Mouse (Mus musculus): ENCODE data around the gene Gk5. TPM values are rescaled to one million over a fixed set of nuclear protein-coding genes. Genes with fewer than 3 reads are reported as not detected.

Gk5 gene
- total and polyA plus RNA-seq, 3 experiments = 2.0 to 2.4 (median 2.2) TPM

DNA sequence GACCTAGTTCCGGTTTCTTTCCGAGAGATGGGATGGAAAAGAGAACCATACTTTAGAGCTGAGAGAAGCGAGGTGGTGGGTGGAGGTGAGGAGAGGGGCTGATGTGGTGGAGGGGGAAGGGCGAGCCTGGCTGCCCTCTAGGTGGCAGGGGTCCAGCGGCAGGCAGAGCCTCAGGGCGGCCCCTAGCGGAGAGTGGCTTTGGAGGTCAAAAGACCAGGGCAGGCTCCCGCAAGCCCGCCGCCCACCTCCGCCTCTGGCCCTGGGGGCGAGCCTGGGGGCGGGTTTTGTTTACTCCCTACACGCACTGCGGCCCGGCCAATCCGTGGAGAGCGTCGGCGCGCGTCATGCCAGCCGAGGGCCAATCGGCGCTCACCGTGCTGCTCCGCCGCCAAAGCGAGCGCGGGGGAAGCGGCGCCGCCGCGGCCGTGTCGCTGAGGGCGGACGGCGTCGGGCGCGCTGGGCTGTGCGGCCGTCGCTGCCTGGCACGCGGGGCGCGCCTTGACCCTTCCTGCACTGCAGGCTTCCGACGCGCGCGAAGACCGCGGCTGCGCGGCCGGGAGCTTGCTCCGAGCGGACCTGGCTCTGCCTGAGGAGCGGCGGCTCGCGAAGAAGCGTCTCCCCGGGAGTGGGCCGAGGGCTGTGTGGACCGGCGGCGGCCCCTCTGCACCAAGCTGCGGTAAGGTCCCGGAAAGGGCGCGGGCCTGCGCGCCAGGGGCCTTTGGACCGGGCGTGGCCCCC, 76.9 kb downstream of the Gk5 start, which contains the start of gene Tfdp2 (continued):
- TF ChIP-seq MAX (IDR thresholded peaks at IDR 0.05; ENCODE audit: low read length) = peak; percentile 73

DNA sequence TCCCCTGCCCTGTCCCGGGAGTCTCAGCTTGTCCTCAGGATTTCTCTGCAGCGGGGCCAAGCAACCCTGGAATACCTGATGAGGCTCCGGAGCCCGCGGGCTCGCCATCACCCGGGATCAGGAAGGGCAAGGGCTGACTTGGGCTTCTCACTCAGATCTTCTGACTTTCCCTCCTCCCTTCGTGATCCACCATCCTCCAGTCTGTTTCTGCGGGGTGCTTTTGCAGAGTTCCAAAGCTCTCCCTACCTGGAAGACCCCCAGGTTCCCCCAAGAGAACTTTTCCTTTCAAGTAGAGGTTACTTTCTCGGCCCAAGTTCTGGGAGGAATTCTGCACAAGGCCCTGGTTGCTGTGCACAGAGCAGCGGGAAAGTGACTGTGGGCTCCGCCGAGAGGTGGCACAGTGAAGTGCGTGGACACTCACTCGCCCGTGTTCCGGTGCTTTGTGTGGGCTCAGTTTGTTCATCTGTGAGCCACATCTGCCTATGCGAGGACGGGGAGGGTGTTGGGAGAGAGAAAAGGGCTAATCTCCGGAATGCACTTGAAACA, 77.5 kb downstream of the Gk5 start:
- Histone ChIP-seq H3K27me3 (replicated peaks) (peaks cover 7% of the 10 kb centered on the region), H3K9ac (ENCODE audit: insufficient read depth, low read depth) (peak overlapping the region; percentile 59), H3K4me2 (ENCODE audit: insufficient read depth, low read depth, poor library complexity, severe bottlenecking) (peak overlapping the region; percentile 59), H3K4me1 (ENCODE audit: control insufficient read depth in 1 of 2, insufficient read depth in 2 of 2) (peaks cover 5 to 13% of the 10 kb centered on the region in 2 experiments; a peak in 2 of 4 replicates), H3K36me3 (replicated peaks in 1 of 2; ENCODE audit: control insufficient read depth in 1 of 2, insufficient read depth in 1 of 2, low read length in 1 of 2) (no peaks in the 10 kb centered on the region), H3K27ac (ENCODE audit: insufficient read depth, low read depth) (no peak overlapping the region), H3K9me3 (replicated peaks; ENCODE audit: low read length) (no peaks in the 10 kb centered on the region), H3K4me3 (replicated peaks in 1 of 3; ENCODE audit: low read depth in 2 of 3, low read length in 2 of 3, poor library complexity in 1 of 3) (peak overlapping the region; percentile 52 to 85 (median 66)), H3K79me2 (replicated peaks; ENCODE audit: control insufficient read depth, extremely low read depth, insufficient read depth, poor library complexity, severe bottlenecking) (no peaks in the 10 kb centered on the region)
- dilution Hi-C loops (cut with MboI; ENCODE audit: extremely low pct_ligation_motif_present, extremely low pct_unique_long_range_greater_than_20kb, low sequenced_read_pairs) (no loop called here), in situ Hi-C loops (cut with MboI; ENCODE audit: low pct_ligation_motif_present, low pct_unique_long_range_greater_than_20kb, low sequenced_read_pairs) (no loop called here)
- TF ChIP-seq JUN (IDR thresholded peaks at IDR 0.05; ENCODE audit: insufficient read depth, low read depth, low read length) (no peak), ZC3H11A (IDR thresholded peaks at IDR 0.05; ENCODE audit: low read depth, low read length) (no peak), IRF4 (IDR thresholded peaks at IDR 0.05; ENCODE audit: low read depth, low read length) (no peak), MXI1 (IDR thresholded peaks at IDR 0.05; ENCODE audit: low read depth, low read length) (no peak), NRF1 (IDR thresholded peaks at IDR 0.05; ENCODE audit: low read depth, low read length) (no peak), CTCF (conservative IDR thresholded peaks at IDR 0.05 in 1 of 2, IDR thresholded peaks at IDR 0.05 in 1 of 2; ENCODE audit: low read depth in 2 of 2, low read length in 2 of 2) (0 out of 4 replicates have a peak, but pooled peaks of 1 of the 2 experiments have one; percentile 6)
- DNase-seq (ENCODE audit: extremely low read depth) = no peak

DNA sequence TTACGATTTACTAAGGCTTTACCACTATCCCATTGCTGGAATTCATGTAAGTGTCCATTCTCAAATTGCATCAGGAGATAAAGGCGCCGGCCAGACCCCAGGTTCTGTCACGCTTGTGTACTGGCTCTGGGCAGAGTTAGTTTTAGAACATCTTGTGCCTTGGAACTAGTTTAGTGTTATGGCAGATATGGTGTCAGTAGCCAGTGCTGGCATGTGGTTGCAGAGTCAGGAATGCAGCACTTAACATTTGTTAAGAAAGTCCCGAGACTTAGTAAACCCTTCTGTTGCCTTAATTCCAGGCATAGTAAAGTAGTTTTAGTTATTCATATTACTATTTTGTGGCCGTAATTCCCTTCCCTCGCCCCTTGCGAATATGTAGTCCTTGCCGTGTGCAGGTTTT, 78.6 kb downstream of the Gk5 start:
- DNase-seq (ENCODE audit: extremely low read depth) = no peak
- H3K9ac ChIP-seq (ENCODE audit: insufficient read depth, low read depth) = no peak overlapping the region
- TF ChIP-seq NELFE (IDR thresholded peaks at IDR 0.05; ENCODE audit: low read depth, low read length) (no peak), POLR2A (IDR thresholded peaks at IDR 0.05; ENCODE audit: low read depth, low read length) (no peak), MAX (IDR thresholded peaks at IDR 0.05; ENCODE audit: low read length) (no peak), IRF4 (IDR thresholded peaks at IDR 0.05; ENCODE audit: low read depth, low read length) (no peak), ZNF384 (IDR thresholded peaks at IDR 0.05; ENCODE audit: low read depth, low read length) (no peak), MAZ (IDR thresholded peaks at IDR 0.05; ENCODE audit: low read depth, low read length) (no peak), CTCF (conservative IDR thresholded peaks at IDR 0.05 in 1 of 2, IDR thresholded peaks at IDR 0.05 in 1 of 2; ENCODE audit: low read depth in 2 of 2, low read length in 2 of 2) (no peak), ZKSCAN1 (IDR thresholded peaks at IDR 0.05; ENCODE audit: borderline replicate concordance, low read depth, low read length) (no peak), PAX5 (IDR thresholded peaks at IDR 0.05; ENCODE audit: low read length) (no peak), JUN (IDR thresholded peaks at IDR 0.05; ENCODE audit: insufficient read depth, low read depth, low read length) (no peak), ETS1 (conservative IDR thresholded peaks at IDR 0.05; ENCODE audit: low read depth, low read length) (no peak)
- H3K27me3 ChIP-seq (replicated peaks) = peaks cover 7% of the 10 kb centered on the region
- no peak overlapping the region for H3K4me3 ChIP-seq (replicated peaks in 1 of 3; ENCODE audit: low read depth in 2 of 3, low read length in 2 of 3, poor library complexity in 1 of 3)
- H3K36me3 ChIP-seq (replicated peaks in 1 of 2; ENCODE audit: control insufficient read depth in 1 of 2, insufficient read depth in 1 of 2, low read length in 1 of 2) = no peaks in the 10 kb centered on the region
- no peaks in the 10 kb centered on the region for H3K79me2 ChIP-seq (replicated peaks; ENCODE audit: control insufficient read depth, extremely low read depth, insufficient read depth, poor library complexity, severe bottlenecking)
- dilution Hi-C loops (cut with MboI; ENCODE audit: extremely low pct_ligation_motif_present, extremely low pct_unique_long_range_greater_than_20kb, low sequenced_read_pairs) (no loop called here), in situ Hi-C loops (cut with MboI; ENCODE audit: low pct_ligation_motif_present, low pct_unique_long_range_greater_than_20kb, low sequenced_read_pairs) (no loop called here)
- peaks cover 5 to 13% of the 10 kb centered on the region in 2 experiments; a peak in 2 of 4 replicates for H3K4me1 ChIP-seq (ENCODE audit: control insufficient read depth in 1 of 2, insufficient read depth in 2 of 2)
- no peaks in the 10 kb centered on the region for H3K9me3 ChIP-seq (replicated peaks; ENCODE audit: low read length)
- H3K4me2 ChIP-seq (ENCODE audit: insufficient read depth, low read depth, poor library complexity, severe bottlenecking) = no peak overlapping the region
- no peak overlapping the region for H3K27ac ChIP-seq (ENCODE audit: insufficient read depth, low read depth)

Measured in CH12.LX (cell line).